Mouse (Mus musculus) left cerebral cortex, adult 8-10 months (tissue): ENCODE results near the gene Prss23. TPM values are rescaled to one million over a fixed set of nuclear protein-coding genes. Genes with fewer than 3 reads are reported as not detected.

Source experiments
- DNase-seq, 2 experiments: peaks; one replicate each; pipeline ENCODE4 v3.0.0; 2022; ENCODE audit warnings: low spot score in 2 of 2
- total RNA-seq, 4 experiments: library from RNA; stranded (reverse); gene quantifications; 2 replicates each; pipeline ENCODE4 v1.2.4; 2022

The Prss23 gene
- total RNA-seq, 4 experiments from 2014 or later = 14.7 to 20.7 (median 17.6) TPM

DNA sequence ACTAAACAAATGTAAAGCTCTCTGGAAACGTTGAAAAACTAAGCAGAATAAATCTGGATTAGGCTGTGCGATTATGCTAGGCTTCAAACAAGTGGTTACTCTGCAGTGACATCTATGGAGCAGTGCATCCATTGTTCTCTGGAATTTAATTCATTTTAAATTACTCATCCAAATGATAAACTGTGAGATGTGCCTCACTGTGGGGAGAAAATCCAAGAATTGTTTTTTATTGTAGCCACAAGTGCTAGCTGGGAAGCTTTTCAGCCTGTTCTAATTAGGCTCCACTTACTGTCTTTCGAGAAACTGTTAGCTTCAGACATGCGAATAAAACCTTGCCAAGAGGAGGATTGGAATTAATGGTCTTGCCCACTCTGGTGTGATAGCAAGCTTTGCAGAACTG, 18.3 kb downstream of the Prss23 start:
- DNase-seq = no peak

DNA sequence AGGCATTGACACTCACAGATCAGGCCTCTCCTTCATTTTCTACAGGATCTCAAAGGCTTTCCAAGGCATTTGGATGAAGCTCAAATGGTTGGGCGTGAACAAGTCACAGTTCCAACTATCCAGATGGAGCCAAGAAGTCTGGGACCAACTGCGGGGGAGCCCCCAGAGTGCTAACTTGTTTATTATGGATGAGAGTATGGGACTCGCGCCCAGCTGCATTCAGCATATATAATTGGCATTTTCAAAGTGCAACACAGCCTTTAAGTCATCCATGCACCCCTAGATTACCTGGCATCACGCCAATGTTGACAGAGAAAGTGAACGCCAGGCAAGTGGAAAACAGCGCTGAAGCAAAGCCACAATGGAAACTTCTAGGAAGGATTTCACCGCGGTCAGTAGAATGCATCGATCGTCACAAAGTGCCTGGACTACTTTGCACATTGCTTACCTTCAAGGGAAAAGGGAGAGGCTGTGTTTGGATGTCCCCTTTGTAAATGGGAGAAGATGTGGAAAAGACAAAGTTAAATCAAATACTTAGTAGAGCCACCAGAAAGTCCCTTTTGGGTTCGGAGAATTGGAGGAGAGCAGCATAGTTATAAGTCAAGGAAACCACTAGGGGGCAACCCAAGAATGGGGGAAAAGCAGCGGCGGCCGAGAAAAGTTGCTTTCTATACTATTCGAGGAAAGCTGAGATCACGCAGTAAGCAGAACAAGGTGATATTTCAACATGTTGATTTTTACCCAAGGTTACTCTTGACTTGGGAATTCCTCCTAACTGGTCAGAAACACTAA, 27.3 kb downstream of the Prss23 start:
- DNase-seq = peak; percentile 37 to 83

DNA sequence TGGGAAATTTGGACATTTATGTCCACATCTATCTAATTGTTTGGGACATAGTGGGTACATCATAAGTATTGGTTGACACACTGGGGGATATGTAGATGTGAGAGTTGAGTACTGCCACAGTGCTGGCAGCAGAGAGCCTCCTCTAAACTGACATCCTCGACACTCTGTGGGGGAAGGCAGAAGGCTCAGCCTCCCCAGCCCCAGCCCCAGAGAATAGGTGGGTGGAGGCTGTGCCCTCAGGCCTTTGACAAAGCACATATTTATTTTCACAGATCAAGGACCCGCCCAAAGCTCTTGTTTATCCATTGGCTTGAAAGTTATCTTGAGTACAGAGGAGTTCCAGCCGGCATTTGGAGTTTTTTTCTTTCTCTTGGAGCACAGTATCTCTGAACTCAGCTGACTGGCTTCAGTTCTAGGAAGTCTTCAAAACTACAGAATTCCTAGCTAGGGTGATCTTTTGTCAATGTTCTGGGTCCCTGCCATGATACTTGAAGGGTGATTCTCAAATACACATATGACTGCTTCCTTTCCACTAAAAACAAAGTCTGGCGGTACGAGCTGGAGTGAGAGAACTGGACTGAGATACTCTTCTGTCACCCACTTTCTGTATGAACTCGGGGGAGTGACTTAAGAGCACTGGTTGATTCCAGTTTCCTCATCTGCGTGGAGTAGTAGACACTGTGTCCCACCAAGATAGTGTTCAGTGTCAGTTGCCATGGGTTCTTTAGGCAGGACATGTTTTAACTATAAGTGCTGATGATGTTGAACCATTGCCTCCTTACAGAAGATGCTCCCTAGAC, 43.0 kb downstream of the Prss23 start:
- no peak for DNase-seq

DNA sequence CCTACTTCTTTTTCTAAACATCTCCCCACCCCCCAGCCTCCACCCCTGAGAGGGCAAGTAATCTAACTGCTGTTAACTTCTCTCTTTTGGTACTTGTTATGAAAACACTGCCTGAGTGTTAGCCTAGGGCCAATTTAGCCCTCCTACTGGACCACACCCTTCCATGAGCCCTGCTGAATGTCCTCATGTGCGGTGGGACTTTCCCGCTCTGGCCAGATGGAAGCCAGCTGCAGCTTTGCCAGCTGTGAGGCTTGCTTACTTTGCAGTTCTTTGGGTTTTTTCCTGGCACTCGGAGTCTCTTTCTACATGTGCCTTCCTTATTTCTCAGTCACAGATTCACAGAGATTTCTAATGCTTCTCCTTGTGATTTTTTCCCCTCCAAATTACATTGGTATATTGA, 45.3 kb downstream of the Prss23 start:
- DNase-seq = no peak

DNA sequence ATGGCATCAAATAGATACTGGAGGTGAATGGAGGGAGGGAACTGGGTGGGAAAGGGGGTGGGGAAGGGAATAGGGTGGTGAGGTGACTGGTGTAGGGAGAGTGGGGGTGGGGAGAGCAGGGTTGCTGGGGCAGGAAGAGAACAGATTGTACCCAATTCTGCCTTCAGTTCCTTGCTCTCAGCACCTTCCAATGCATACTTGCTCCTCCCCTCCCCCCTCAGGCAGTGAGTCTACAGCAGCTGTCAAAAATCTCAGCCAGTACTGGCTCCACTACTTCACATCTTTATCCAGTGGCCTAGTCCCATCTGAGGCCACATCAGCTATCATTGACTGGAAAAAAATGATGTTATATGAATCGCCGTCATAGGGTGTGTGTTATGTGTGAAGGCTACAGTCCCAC, 48.5 kb downstream of the Prss23 start:
- no peak for DNase-seq

DNA sequence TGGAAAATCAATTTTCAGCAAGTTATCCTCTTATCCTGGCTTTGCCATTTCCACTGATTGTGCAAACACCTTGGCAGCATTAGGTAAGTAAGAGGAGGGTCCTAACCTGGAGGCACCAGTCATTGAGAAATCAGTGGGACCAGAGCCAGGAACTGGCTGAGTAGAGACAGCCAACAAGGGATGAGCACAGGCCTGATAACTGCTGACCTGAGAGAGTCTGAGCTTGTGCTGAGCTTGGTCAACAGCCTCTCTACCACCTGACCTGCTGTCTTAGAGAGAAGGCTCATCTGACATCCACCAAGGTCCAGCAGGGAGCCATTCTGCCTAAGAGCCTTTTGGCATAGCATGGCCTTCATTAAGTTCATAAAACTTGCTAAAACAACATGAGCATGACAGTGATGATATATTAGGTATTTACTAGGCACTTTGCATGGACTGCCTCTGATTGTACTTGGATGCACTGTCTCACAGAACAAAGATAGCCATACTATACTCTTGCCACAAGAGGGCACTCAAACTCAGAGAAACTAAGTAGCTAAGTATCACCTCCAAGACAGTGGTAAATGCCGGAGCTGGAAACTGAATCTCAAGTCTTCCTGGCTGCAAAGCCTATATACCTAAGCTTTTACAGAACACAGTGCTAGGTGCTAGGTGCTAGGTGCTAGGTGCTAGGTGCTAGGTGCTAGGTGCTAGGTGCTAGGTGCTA, 49.5 kb downstream of the Prss23 start:
- DNase-seq = no peak

DNA sequence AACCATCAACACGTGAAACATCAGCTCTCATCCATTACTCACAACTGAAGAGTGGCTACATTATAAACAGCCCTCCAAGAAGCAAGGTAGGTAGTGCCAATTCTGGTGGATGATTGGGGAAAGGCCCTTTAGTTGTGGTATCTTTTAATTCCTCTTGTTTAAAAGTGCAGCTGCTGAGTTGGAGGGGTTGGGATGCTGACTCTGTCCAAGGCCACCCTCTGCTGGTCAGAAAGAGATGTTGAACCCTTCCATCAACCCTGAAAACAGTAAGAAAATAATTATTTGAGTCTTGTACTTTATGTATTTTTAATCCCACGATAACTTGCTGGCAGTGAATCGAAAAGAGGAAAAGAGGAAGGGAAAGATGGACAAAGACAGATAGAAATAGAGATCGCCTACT, 53.5 kb downstream of the Prss23 start:
- DNase-seq = no peak

DNA sequence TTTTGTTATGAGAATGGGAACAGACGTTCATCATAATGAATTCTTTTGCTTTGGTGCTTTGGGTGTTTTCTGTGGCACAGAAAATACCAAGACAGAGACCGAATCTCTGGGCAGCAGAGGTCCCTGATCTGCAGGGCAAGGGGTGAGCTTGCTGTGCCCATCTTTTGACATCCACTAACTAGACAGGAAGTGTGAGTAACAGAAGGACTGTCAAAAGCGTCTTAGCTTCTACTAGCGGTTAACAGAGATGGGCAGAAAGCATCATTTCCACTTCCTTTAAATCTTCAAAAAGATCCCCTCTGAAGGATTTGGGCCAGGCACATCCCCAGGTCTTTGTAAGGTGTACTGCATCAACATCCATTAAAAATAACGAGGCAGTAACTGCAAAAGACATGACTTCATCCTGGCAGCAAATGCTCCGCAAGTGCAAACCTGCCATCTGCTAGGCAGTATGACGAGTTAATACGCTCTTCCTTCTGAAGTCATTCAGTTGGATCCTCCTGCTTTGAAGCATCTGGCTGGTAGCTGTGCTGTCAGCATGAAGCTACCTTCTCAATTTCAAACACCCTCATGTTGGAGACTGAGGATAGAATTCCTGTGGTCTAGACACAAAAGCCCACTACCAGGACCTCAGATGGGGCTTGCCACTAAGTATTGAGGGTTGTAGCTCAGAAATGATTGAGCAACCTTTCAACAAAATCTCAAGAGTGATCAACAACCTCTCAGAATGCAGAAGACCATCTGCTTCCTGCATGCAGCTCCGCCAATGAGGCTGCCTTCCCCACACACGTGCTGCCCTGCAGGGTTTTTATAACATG, 63.0 kb downstream of the Prss23 start:
- DNase-seq = no peak

DNA sequence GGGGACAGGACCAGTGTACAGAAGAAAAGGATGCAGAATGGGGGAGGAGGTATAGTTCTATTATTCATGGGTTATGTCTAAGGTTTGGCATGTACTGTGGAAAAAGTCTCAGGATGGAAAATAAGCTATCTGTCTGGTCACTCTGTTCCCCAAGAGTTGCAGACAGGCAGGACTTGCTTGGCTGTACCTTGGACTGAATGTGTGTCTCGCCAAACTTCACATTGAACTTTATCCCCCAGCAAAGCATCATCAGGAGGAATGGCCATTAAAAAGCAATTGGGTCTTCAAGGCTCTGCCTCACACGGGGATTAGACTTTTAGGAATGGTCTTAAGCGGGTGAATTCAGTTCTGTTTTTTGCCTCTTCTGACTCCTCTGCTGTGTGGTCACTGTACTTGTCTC, 63.7 kb downstream of the Prss23 start:
- no peak for DNase-seq

DNA sequence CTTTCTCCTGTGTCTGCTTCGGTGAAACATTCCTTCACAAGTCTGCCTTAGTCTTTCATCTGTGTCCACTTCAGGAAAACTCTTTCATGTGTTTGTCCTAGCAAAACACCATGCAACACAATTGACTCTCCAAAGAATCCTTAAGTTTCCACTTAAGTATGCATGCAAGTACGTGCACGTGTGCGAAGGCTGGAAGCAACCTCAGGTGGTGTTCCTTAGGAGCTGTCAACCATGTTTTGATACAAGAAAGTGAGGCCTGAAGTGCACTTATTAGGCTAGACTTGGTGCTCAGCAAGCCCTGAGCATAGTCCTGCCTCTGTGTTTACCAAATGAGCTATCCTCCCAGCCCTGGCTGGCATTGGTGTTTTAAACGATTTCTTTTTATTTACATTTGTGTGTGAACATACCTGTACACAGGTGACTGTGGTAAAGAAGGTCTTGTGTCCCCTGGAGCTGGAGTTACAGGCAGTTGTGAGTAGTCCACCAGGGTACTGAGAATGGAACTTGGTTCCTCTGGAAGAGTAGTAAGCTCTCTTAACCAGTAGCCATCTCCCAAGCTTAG, 64.3 kb downstream of the Prss23 start:
- DNase-seq = no peak

DNA sequence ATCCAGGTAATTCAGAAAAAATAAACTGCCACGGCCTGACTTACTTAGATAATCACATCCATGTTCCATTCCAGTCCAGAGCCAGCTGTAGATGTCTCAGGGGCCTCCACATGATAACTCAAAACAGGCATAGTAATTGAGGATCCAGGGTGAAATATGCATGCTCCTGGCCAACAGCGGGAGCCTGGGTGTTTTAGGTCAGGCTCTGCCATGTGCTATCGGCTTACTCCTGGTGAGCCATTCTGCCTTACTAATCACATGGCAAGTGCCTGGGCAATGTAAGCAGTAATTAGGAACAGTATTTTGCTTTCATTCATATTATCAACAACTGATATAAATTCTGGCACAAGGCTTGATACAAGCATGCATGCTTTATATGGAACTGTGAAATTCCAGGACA, 65.6 kb downstream of the Prss23 start:
- no peak for DNase-seq

DNA sequence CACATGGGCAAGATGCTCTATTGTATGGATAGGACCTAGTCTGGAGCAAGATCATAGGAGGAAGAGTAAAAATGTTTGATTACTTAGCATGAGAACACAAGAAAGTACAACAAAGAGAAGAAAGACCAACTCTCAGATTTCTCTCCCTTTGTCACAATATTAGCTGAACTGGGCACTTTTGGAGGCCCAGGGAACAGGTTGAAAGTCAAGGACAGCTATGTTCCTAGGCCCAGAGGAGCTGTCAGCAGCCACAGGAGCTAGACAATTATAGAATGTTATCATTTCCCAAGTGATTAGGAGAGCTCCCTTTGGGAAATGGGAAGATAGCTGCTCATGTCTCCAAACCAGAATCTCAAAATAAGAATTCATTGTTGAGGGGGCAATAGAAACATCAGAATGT, 66.1 kb downstream of the Prss23 start:
- no peak for DNase-seq

DNA sequence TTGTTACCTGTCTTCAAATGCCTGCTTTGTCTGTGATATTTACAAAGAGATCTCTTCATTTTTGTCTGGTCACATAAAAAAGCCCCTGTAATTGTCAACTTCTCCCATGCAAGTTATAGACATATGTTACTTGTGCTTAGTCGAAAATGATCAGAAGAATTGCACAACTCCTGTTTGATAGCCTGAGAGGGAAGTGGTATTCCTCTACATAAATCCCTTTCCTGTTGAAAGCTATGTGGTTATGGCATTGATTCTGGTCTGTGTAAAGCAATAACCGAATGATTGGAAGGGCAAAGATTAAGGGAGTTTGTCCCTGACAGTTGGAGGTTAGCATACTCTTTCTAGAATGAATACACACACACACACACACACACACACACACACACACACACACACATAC, 67.3 kb downstream of the Prss23 start:
- no peak for DNase-seq

Other genes with a start within 250 kb of the Prss23 start
- 10 to 100 TPM; 54.1 to 58.9 (median 56.9) TPM for gene Tmem135, start 123.0 kb downstream of the Prss23 start, total RNA-seq
- gene Fzd4, start 122.8 kb downstream of the Prss23 start, total RNA-seq = 1 to 10 TPM; 6.1 to 7.8 (median 7.1) TPM
- gene Me3, start 105.2 kb upstream of the Prss23 start, total RNA-seq = 10 to 100 TPM; 91.3 to 99.5 (median 96.9) TPM